Mouse (Mus musculus): ENCODE data around the gene Man2a1.

GRCm38 (mm10) chr17:64752126-64753019 is 151.8 kb downstream of the Man2a1 start:
- TF ChIP-seq POLR2A (IDR thresholded peaks at IDR 0.05; ENCODE audit: control insufficient read depth, extremely low read depth, insufficient read depth, low read length, poor library complexity): no peak
- TF ChIP-seq CTCF (IDR thresholded peaks at IDR 0.05; ENCODE audit: borderline replicate concordance, control insufficient read depth, extremely low read depth, insufficient read depth, low read length, poor library complexity): no peak
